Mouse (Mus musculus) heart, postnatal 14 days (tissue): ENCODE data around the gene Homez. TPM values are rescaled to one million over a fixed set of nuclear protein-coding genes. Genes with fewer than 3 reads are reported as not detected.

Experiments used
- DNase-seq, 2 experiments: peaks; one replicate each; pipeline ENCODE4 v3.0.0; 2021 to 2022
- intact Hi-C: fragments of 180-260 bp; cut with DNase I; formaldehyde crosslinking; loops from one replicate; pipeline ENCODE4 v1.15.1; 2025
- long read RNA-seq, 2 experiments: library from polyadenylated mRNA; stranded (forward); transcript quantifications; one replicate each; pipeline ENCODE4 v2.0.0; 2021
- total RNA-seq, 2 experiments: library from RNA; stranded (reverse); gene quantifications; 2 replicates each; pipeline ENCODE4 v1.2.3; 2021

Gene Homez
- 1 to 10 TPM; 6.7 to 8.6 TPM for total RNA-seq
- long read RNA-seq, experiment 1, full-length matches to known transcripts: 6 of 8 reads
- long read RNA-seq, experiment 1, partial matches to known transcripts: 0 of 8 reads
- long read RNA-seq, experiment 1, other reads (novel, unspliced or antisense): 2 of 8 reads
- long read RNA-seq, experiment 2, full-length matches to known transcripts: 6 of 7 reads
- long read RNA-seq, experiment 2, partial matches to known transcripts: 0 of 7 reads
- long read RNA-seq, experiment 2, other reads (novel, unspliced or antisense): 1 of 7 reads

DNA sequence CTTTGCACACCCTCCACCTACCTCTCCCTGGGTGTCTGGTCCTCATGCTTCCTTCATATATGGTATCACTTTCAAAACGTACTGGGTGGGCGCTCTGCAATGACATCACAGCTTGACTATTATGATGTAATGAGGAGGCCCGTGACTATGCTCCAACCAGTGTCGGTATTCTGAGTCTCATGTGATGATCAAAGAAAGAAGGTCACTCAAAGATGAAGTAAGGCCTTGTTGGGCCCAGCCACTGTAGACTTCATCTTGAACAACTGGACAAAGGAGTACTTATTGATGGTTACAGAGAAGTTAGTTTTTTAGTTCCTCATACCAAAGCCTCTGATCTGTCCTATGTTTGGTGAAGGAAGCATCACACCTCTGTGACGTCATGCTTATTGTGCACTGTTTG is at the start of gene Homez:
TSS of gene Homez (minus strand) at position 101 of the 400 bp plus-strand sequence.
- DNase-seq: no peak
- intact Hi-C loops: no loop called here

DNA sequence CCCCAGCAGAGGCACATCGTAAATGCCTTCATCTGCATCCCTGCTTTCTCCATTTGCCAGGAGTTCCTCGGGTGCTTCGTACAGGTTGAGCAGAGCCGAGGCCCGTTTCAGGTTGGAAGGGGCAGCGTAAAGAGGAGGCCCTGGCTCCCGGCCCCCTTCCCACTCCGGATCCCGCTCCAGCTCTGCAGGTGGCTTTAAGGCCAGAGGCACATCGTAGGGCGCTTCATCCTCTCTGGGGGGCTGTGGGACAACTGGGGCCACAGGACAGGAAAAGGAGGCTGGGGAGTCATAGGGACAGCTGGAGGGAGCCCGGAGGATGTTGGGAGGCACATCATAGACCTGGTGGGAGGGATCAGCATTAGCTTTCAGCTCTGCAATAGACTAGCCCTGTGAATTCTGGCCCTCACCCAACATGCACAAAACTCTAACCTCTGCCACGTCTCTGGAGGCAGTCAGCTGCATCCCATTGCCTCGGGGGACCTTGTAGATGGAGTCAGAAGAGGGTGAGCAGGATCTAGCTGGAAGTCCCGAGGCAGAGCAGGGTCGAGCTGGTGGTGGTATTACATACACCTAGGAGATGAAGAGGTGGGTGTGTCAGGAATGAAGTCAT is 49.4 kb upstream of the Homez start:
- intact Hi-C loops: no loop called here
- DNase-seq: no peak

DNA sequence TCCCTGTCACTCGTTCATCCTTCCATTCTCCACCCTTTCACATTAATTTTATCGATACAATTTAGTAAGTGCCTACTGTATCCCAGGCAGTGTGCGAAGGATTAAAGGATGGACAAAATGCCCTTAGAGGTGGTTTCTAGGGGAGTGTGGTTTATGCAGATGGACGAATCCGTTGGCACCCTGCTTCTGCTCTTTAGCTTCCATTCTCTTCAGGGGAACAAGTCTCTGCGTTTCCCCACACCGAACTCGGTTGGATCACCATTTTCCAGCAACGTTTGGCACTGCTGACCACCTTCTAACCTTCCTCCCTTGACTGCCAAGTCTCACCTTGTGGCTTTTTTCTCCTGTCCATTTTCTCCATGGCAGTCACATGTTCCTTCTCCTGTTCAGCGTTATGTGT is 42.6 kb upstream of the Homez start:
- DNase-seq: no peak
- intact Hi-C loops: no loop called here

DNA sequence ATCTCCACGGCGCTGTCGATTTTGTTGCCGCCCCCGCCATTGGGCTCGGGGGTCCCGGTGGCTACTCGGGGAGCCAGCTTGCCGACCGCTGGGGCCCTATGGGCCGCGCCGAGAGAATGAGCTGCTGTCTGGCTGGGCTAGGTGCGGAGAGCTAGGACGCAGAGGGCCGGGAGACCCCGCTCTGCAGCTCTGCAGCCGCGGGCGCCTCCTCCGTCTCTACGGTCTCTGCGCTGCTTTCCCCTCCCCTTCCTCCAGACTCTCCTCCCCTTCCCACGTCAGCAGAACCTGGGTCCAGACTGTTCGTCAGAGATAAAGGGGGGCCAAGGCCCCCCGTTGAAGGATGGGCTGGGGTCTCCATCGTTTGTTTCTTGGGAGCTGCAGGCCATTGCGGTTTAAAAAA is 42.1 kb upstream of the Homez start, which contains the start of gene Slc22a17:
TSS of gene Slc22a17 (minus strand) at position 247 of the 400 bp plus-strand sequence.
- DNase-seq: peak; percentile 68 to 70
- intact Hi-C loops: no loop called here

DNA sequence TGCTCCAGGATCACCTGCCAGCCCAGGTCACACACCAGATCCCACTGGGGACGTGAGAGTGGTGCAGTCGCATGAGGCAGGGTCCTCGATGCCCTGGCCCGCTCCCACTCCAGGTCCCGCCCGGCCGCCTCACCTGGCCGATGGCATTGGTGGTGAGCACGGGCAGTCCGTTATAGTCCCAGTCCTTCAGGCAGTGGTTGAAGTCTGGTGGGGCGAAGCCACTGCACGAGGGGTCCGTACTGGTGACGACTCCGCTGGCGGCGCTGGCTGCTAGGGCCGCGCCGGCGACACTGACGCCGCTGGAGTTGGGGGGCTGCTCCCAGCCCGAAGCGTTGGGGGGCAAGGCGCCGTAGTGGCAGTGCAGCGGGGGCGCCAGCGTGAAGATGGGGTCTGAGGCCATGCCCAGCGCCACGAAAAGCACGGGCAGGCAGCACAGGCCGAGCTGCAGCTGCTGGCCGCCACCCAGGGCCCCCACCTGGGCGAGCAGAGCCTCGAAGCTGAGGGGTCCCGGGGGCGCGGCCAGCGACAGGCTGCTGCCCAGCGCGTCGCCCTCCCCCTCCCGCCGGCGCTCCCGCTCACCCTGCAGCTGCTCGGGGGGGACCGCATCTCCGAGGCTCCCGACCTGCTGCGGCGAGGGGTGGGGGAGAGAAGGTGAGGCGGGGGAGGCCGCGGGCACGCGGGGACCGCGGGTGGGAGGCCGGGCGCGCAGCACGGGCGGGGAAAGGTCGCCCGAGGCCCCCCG is 41.5 kb upstream of the Homez start:
- intact Hi-C loops: no loop called here
- peak in 1 of 2 experiments; percentile 23 for DNase-seq

DNA sequence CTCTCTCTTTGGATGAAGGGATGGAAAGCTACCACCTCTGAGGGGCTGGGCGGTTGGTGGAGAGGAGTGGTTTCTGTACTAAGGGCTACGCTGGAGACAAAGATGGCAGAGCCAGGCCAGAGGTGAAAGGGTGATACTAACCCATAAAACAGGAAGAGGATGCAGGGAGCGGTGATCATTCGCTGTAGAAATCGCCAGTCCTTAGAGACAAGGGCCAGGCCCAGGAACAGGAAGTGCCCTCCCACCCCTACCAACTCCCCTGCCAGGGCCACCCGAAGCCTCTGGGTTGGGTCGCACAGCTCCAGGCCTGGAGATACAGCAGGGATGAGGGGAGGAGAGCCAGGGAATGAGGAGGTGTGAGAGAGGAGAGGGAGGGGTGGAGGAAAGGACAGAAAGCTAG is 37.9 kb upstream of the Homez start:
- intact Hi-C loops: no loop called here
- no peak for DNase-seq

DNA sequence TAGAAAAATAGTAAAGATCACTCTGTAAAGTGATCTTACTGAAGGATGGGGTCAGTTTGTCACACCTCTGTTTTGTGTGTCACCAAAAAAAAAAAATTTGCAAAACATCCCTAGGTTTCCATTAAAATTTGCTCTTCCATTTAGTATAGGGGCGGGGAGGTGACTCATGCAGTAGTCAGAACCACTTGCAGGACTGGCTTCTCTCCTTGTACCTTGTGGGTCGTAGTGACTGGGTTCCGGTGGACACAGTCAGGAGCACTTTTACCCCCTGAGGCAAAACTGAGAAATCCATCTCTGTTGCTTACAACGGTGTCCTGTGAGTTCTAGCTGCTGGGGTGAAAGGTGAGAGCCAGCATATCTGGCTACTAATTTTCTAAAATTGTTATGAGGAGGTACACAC is 32.9 kb upstream of the Homez start:
- intact Hi-C loops: loop anchor here (5.0 kb wide), 1 partner anchor 199 kb away; no protein-coding TSS in a partner anchor

DNA sequence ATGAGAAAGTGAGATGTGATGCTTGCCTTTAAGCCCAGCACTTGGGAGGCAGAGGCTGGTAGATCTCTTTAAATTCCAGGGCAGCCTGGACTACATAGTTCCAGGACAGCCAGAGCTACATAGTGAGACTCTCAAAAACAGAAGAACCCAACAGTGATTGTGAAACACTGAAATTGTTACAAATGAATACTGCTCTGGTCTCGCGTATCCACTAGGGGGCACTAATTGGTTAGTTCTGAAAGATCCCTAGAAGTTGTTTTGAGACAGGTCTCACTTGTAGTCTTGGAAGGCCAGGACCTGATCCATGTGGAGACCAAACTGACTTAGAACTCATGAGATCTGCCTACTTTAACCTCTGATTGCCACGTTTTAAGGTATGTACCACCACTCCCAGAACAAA is 29.6 kb upstream of the Homez start:
- peak; percentile 56 to 75 for DNase-seq
- intact Hi-C loops: loop anchor here (2.0 to 5.0 kb wide), 2 partner anchors 114 to 202 kb away; partner anchors contain the start of gene Ngdn

More for the DNA sequence above, 32.9 kb upstream of the Homez start:
- no peak for DNase-seq

DNA sequence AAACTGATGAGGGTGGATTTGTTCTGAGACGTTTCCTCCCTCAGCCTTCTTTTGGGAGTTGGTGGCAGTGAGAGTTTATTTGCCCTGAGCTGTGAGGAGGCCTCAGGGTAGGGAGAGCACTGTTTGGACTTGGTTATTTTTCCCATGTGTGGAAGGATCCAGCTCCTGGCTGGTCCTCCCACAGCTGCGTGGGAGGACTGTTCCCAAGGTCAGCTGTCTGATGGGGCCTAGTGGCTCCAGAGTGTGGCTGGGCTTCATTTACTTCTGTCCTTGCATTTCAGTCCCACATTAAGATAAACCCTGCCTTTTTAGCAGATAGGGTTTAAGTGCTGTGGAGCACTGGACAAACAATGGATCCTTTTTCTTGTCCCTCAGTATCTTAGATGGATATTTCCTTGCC is 26.7 kb upstream of the Homez start:
- no peak for DNase-seq
- intact Hi-C loops: no loop called here

DNA sequence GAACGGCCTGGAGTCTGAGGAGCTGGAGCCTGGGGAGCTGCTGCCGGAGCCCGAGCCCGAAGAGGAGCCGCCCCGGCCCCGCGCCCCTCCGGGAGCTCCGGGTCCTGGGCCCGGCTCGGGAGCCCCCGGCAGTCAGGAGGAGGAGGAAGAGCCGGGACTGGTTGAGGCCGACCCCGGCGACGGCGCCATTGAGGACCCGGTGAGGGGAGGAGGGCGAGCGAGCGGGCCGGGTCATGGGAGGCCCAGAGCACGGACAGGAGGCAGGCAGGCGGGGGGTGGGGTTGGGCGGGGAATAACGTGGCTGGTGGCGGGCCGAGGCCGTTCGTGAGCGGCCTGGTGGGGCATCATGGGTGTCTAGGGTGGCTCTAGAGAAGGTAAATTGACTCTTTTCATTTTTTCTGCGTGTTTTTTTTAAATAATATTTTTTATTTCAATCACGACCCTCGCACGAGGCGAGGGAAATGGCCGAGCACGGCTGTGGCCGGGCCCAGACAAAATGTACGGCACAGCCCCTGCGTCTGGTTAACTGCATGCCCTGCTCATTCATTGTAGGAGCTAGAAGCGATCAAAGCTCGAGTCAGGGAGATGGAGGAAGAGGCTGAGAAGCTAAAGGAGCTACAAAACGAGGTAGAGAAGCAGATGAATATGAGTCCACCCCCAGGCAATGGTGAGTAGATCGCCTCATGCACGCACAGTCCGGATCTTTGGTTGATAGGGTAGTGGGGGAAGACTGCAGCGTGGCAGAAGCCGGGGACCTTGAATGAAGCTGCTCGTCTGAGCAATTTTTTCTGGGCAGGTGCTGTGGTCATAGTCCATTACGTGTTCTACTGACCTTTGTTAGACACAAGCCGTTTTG is 23.8 kb upstream of the Homez start:
- DNase-seq: peak; percentile 71 to 76
- intact Hi-C loops: no loop called here

DNA sequence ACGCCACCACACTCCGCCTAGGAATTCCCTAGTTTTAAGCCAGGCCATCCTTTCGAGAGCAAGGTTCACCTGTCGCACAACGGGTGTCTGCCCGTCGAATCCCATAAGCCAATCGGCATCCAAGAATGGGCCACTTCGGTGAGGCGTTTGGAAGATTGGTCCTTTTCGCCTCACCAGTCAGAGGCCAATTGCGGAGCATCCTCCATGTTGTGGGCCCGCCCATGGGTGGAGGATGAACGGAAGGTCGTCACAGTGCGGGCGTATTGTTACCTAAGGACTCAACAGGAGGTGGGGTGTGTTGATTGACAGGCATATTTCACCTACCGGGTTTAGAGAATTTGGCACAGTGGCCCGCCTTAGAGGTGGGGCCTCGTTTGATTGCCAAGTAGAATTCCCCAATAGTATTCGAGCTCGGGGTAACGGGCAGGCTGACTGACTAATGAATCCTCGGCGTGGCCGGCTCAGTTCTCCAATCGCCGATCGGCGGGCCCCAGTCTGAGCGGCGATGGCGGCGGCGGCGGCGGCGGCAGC is 23.0 kb upstream of the Homez start:
- intact Hi-C loops: no loop called here
- DNase-seq: peak; percentile 95 to 96

DNA sequence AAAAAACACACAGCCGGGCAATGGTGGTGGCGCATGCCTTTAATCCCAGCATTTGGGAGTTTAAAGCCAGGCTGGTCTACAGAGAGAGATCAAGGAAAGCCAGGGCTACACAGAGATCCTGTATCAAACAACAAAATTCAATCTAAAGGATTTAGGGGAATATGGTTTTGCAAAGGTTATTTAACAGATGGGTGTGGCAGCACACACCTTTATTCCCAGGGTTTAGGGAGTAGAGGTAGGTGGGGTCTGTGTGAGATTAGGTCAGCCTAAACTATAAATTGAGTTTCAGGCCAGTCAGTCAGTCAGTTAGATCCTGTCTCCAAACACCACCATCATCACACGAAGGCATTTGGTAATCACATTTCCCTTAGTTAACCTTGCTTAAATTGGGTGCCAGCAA is 21.4 kb upstream of the Homez start, which contains the start of gene Pabpn1:
TSS of gene Pabpn1 (plus strand) at position 301 of the 400 bp plus-strand sequence.
- no peak for DNase-seq
- intact Hi-C loops: no loop called here

DNA sequence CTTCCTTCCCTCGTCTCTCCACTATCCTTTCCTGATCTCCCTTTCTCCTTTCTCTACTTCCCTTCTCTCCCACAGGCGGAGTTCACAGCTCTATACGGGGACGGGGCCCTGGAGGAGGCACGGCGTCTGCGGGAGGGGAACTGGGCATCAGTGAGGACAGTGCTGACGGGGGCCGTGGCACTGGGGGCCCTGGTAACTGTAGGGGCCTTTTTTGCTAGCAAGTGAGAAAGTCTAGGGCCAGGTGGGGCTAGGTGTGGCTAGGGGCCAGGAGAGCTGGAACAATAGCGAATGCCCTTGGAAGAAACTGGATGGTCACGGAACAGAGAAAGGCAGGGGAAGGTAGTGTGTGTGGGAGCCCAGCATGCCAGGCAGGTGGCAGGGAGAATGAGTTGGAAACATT is 14.5 kb upstream of the Homez start:
- intact Hi-C loops: no loop called here
- DNase-seq: no peak

DNA sequence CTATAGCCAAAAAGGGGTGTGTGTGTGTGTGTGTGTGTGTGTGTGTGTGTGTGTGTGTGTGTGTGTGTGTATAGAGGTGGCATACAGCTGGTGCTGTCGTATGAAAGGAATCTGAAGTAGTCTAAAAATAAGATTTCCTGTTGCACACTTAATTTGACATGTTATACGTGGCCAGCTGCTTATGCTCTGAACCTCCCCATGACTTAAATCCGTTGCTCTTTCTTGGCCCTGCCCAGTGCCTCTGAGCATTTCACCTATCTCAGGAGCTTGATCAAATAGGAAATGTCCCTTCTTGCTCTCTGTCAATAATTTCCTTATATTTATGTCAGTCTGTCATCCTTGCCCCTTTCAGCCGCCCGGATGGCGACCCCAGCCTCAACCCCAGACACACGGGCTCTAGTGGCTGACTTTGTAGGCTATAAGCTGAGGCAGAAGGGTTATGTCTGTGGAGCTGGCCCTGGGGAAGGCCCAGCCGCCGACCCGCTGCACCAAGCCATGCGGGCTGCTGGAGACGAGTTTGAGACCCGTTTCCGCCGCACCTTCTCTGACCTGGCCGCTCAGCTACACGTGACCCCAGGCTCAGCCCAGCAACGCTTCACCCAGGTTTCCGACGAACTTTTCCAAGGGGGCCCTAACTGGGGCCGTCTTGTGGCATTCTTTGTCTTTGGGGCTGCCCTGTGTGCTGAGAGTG is 13.4 kb upstream of the Homez start:
- intact Hi-C loops: no loop called here
- DNase-seq: no peak

DNA sequence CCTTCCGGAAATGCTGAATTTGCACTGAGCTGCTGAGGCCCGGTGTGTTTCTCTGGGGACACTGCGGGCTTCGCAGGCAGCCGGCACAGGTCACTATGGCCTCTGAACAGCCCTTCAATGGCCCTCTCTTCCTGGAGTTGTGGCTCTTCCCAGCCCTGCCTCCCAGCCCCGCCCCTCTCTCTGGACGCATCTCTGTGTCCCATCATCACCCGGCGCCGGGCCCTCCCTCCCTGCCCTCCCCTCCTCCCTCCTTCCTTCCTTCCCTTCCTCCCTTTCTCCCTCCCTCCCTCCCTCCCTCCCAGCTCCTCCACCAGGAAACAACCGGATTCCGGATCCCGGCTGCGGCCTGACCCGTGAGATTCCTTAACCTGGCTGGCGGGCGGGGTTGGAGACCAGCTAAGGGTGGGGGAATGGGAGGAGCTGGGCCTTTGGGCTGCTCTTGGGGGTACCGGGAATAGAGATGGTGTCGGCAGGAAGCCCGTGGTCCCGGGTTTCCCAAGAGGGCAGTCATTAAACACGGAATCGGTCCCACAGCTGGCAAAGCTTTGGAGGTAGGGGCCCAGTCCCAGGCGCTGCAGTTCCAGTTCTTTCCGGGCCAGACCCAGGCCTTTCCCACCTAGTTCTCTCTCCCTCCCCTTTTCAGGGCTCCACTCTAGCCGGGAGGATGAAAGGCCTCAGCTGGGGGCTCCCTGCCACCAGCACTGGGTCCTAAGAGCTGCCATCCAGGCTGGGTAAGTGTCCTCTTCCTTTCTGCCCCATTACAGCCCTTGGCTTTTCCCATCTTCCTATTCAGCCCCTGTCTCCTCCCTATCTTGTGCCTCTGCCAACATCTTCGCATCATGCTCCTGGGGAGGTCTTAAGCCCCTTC is 12.6 kb upstream of the Homez start, which contains the start of the genes Bcl2l2 and Gm20521:
TSS of gene Bcl2l2 (plus strand) at position 224 of the 868 bp plus-strand sequence.
TSS of gene Gm20521 (plus strand) at position 288 of the 868 bp plus-strand sequence.
- intact Hi-C loops: no loop called here
- DNase-seq: peak; percentile 82 to 87

DNA sequence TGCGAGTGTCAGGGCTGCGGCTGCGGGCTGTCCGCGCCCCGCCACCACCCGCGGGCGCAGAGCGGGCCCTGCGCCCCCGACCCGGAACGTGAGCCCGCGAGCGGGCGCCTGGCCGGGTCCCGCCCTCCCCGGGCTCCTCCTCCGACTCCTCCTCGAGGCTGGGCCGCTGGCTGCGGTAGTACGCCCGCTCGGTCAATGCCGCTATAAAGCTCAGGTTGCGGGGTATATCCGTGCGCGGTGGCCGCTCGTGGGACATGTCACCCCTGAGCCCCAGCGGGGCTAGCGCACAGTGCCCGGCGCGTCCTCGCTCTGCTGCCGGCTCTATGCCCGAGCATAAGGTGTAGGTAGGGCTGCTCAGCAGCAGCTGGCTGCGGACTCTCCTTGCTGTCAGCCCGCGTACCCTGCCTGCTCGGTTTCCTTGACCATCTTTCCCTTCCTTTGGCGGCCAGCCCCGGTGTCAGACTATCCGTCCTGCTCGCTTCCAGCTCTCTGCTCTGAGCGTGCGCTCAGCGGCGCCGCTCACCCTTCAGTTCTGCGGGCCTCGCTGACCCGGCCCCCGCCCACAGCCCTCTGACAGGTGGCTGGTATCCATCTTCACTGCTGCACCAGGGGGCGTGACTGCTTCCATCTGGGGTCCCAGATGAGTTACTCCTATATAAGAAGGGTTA is 6.4 kb upstream of the Homez start, which contains the start of gene Ppp1r3e:
TSS of gene Ppp1r3e (minus strand) at position 503 of the 668 bp plus-strand sequence.
- peak; percentile 70 to 73 for DNase-seq
- intact Hi-C loops: no loop called here

DNA sequence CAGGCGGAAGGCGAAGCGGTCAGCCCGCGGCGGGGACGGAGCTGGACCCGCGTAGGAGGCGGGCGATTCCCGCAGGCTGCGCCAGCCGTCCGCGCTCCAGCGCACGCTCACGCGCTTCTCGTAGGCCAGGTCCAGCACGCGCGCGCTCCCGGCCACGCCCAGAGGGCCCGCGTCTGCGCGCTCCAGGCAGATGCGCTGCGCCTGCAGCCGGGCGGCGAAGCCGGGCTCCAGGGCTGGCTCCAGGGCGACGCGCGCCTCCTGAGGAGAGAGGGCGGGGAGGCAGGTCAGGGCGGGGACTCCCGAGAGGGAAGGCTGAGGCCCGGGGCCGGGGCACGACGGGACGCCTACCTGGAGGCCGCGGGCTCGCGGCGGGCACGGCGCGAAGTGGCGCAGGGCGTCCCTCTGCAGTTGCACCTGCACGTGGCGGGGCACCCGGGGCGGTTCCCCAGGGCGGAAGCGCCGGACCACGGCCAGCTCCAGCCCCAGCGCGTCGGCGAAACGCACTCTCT is 5.8 kb upstream of the Homez start:
- intact Hi-C loops: no loop called here
- DNase-seq: peak; percentile 91 to 92
